Mouse (Mus musculus): ENCODE results near the gene Pea15a. TPM values are rescaled to one million over a fixed set of nuclear protein-coding genes. Genes with fewer than 3 reads are reported as not detected.
A peak's percentile ranks its signal among the peaks of the same experiment; 100 is the strongest.
"Not testable (repeated sequence)": the region's sequence is repeated elsewhere in the genome, so short reads cannot be mapped to it uniquely, and the experiment has no call there.

The Pea15a gene
- polyA plus RNA-seq (2012; fragmentation: generic; extraction: Trizol), result 125 TPM
- long read RNA-seq, experiment 1, transcript Pea15a-202 (4 exons, 2,435 nt), result minor isoform, 5 of 216 reads
- long read RNA-seq, experiment 1, transcript Pea15a-201 (4 exons, 2,501 nt), result major isoform, 182 of 216 reads
- long read RNA-seq, experiment 1, partial matches to known transcripts, result 2 of 216 reads
- long read RNA-seq, experiment 1, other reads (novel, unspliced or antisense), result 27 of 216 reads
- long read RNA-seq, experiment 2, transcript Pea15a-201 (4 exons, 2,501 nt), result major isoform, 776 of 890 reads
- long read RNA-seq, experiment 2, transcript Pea15a-203 (2 exons, 980 nt), result minor isoform, 34 of 890 reads
- long read RNA-seq, experiment 2, partial matches to known transcripts, result 15 of 890 reads
- long read RNA-seq, experiment 2, other reads (novel, unspliced or antisense), result 61 of 890 reads

DNA sequence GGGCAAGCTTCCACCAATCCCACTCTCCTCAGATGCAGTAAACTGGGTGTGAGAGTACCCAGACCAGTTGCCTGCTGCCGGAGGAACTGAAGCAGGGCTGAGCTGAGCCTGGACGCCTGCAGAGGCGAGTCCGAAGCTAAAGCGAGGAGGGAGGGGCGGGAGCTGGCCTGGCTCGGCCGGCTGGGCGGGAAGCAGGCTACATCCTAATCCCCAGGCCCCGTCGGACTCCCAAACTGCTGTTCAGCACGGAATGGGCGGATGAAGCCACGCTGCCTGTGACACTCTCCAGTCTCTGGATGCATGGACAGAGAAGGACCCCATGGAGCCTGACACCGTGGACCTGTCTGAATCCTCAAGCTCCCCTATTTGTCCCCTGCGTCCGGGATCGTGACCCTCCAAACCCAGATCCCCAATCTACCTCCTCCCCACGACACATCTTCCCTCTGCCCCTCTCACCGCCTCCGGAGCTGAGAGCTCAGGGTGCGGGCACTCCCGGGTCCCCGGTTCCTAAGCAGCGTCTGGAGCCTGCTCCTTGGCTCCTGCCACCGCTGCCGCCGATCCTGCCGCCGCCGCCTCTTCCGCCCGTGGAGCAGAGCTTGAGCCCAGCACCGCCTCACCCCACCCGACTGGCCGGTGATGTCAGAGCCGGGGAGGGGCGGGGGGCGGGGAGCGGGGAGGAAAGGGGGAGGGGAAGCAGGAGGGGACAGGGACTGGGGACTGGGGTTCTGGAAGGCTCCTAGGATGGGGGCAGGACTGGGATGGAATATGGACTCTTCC, at the start of gene Pea15a:
Gene Pea15a (minus strand): TSS at position 664 of the 777 bp plus-strand sequence.
- H3K4me3 ChIP-seq (ENCODE audit: insufficient read depth, poor library complexity, severe bottlenecking), result peak within 1 kb of the TSS; percentile 80
- no peaks in the 10 kb centered on the region for H3K27me3 ChIP-seq (ENCODE audit: control insufficient read depth, insufficient read depth, insufficient read length)
- peaks cover 14% of the 10 kb centered on the region for H3K79me3 ChIP-seq (ENCODE audit: low read depth)
- H3K79me2 ChIP-seq (ENCODE audit: control insufficient read depth, insufficient read depth), result peaks cover 52% of the 10 kb centered on the region
- no peaks in the 10 kb centered on the region for H3K36me3 ChIP-seq (ENCODE audit: control insufficient read depth, insufficient read depth)
- peak within 1 kb of the TSS; percentile 82 for H3ac ChIP-seq (ENCODE audit: control insufficient read depth, insufficient read length, low read depth)
- TF ChIP-seq MYOG (IDR thresholded peaks at IDR 0.05; ENCODE audit: control insufficient read depth, extremely low read depth, insufficient read length), result no peak
- TF ChIP-seq FOSL1 (IDR thresholded peaks at IDR 0.05; ENCODE audit: insufficient read depth, low read length, poor library complexity, severe bottlenecking), result no peak
- no peak for TF ChIP-seq CTCF (IDR thresholded peaks at IDR 0.05; ENCODE audit: control insufficient read depth, insufficient read depth, insufficient read length)
- no peak for TF ChIP-seq USF1 (IDR thresholded peaks at IDR 0.05; ENCODE audit: low read depth)
- TF ChIP-seq MYOD1 (IDR thresholded peaks at IDR 0.05; ENCODE audit: control insufficient read depth, insufficient read length, low read depth), result no peak
- no peak for TF ChIP-seq MAX (IDR thresholded peaks at IDR 0.05)
- TF ChIP-seq CEBPB (IDR thresholded peaks at IDR 0.05; ENCODE audit: low read depth), result no peak

DNA sequence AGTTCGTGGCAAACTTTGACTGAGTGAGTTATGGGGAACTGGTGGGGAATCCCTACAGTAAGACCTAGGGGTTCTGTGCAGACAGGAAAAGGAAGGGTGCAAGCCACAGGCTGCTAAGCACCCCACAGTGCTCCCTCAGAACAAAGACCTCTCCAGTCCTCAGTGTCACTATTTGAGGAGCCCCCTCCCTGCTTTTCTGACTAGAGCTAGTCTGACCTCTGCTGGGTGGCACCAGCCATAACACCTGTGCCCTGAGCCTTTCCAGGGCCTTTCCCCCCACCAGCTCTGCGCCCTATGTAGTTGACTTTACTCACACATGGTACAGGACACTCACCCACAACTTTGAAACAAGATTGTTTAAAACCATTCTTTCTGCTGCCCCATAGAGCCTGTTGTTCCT, 41.1 kb upstream of the Pea15a start:
- Histone ChIP-seq H3K27me3 (ENCODE audit: control insufficient read depth, insufficient read depth, insufficient read length) (no peaks in the 10 kb centered on the region), H3K79me3 (ENCODE audit: low read depth) (no peaks in the 10 kb centered on the region), H3K36me3 (ENCODE audit: control insufficient read depth, insufficient read depth) (no peaks in the 10 kb centered on the region), H3K79me2 (ENCODE audit: control insufficient read depth, insufficient read depth) (no peaks in the 10 kb centered on the region), H3K4me3 (ENCODE audit: insufficient read depth, poor library complexity, severe bottlenecking) (no peak overlapping the region), H3ac (ENCODE audit: control insufficient read depth, insufficient read length, low read depth) (no peak overlapping the region)
- TF ChIP-seq MYOG (IDR thresholded peaks at IDR 0.05; ENCODE audit: control insufficient read depth, extremely low read depth, insufficient read length) (no peak), MAX (IDR thresholded peaks at IDR 0.05) (no peak), USF1 (IDR thresholded peaks at IDR 0.05; ENCODE audit: low read depth) (no peak), CTCF (IDR thresholded peaks at IDR 0.05; ENCODE audit: control insufficient read depth, insufficient read depth, insufficient read length) (peak; percentile 33)

- no peak for TF ChIP-seq MYOG (IDR thresholded peaks at IDR 0.05; ENCODE audit: control insufficient read depth, extremely low read depth, insufficient read length)
- no peak for TF ChIP-seq CEBPB (IDR thresholded peaks at IDR 0.05; ENCODE audit: low read depth)
- TF ChIP-seq MYOD1 (IDR thresholded peaks at IDR 0.05; ENCODE audit: control insufficient read depth, insufficient read length, low read depth), result no peak
- TF ChIP-seq FOSL1 (IDR thresholded peaks at IDR 0.05; ENCODE audit: insufficient read depth, low read length, poor library complexity, severe bottlenecking), result no peak
- TF ChIP-seq USF1 (IDR thresholded peaks at IDR 0.05; ENCODE audit: low read depth), result no peak
- TF ChIP-seq MAX (IDR thresholded peaks at IDR 0.05), result no peak
- no peak for TF ChIP-seq CTCF (IDR thresholded peaks at IDR 0.05; ENCODE audit: control insufficient read depth, insufficient read depth, insufficient read length)
- Histone ChIP-seq H3ac (ENCODE audit: control insufficient read depth, insufficient read length, low read depth) (no peak overlapping the region), H3K27me3 (ENCODE audit: control insufficient read depth, insufficient read depth, insufficient read length) (no peaks in the 10 kb centered on the region), H3K79me3 (ENCODE audit: low read depth) (no peaks in the 10 kb centered on the region), H3K4me3 (ENCODE audit: insufficient read depth, poor library complexity, severe bottlenecking) (no peak overlapping the region), H3K79me2 (ENCODE audit: control insufficient read depth, insufficient read depth) (no peaks in the 10 kb centered on the region), H3K36me3 (ENCODE audit: control insufficient read depth, insufficient read depth) (no peaks in the 10 kb centered on the region)
Measured at GRCm38 (mm10) chr1:172247216-172247615, 40.6 kb upstream of the Pea15a start.

DNA sequence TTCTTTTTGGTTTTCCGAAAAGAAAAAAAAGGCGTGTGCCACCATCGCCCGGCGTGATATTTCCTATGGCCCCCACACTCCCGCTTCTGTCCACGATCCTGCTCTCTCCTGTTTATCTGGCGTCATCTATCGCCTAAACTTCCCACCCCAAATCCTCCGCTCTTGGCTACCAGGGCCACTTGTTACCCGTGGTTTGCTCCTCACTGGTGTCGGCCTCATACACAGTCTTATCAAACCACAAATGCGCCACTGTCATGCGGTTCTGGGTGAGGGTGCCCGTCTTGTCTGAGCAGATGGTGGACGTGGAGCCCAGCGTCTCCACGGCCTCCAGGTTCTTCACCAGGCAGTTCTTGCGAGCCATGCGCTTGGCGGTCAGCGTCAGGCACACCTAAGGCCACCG, 38.0 kb upstream of the Pea15a start:
- not testable (repeated sequence) for H3K4me3 ChIP-seq (ENCODE audit: insufficient read depth, poor library complexity, severe bottlenecking)

DNA sequence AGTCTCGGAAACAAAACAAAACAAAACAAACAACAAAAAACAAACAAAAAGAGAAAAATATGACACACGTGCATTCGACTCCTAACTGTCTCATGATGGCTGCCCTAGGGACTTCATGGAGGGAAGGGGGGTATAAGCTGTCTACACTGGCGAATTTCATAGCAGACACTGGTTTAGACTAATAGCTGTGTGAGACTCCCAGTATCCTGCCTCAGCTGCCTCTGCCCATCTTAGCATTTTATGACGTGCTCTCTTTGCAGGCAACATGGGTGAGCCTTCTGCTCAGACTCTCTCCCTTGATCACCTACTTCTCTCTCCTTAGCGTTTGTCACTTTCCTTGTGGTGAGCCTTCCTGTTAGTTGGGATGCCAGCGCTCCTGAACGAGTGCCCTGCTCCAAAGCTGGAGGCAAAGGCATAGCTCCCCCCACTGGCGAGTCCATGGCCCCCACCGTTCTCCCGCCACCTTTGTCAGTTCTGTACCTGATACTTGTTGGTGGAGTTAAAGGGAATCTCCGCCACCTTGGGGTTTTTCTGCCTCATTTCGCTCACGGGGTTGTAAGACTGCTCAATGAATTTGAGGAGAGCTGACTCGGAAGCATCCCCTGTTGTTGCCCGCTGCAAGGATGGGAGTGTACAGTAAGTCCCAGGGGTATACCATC, 37.1 kb upstream of the Pea15a start:
- Histone ChIP-seq H3K36me3 (ENCODE audit: control insufficient read depth, insufficient read depth) (no peaks in the 10 kb centered on the region), H3K27me3 (ENCODE audit: control insufficient read depth, insufficient read depth, insufficient read length) (no peaks in the 10 kb centered on the region), H3K4me3 (ENCODE audit: insufficient read depth, poor library complexity, severe bottlenecking) (no peak overlapping the region), H3ac (ENCODE audit: control insufficient read depth, insufficient read length, low read depth) (no peak overlapping the region), H3K79me3 (ENCODE audit: low read depth) (no peaks in the 10 kb centered on the region), H3K79me2 (ENCODE audit: control insufficient read depth, insufficient read depth) (no peaks in the 10 kb centered on the region)
- TF ChIP-seq MYOD1 (IDR thresholded peaks at IDR 0.05; ENCODE audit: control insufficient read depth, insufficient read length, low read depth), result peak; percentile 43
- no peak for TF ChIP-seq MAX (IDR thresholded peaks at IDR 0.05)

More for the DNA sequence above, 38.0 kb upstream of the Pea15a start:
- H3K36me3 ChIP-seq (ENCODE audit: control insufficient read depth, insufficient read depth); H3K79me3 ChIP-seq (ENCODE audit: low read depth); H3K27me3 ChIP-seq (ENCODE audit: control insufficient read depth, insufficient read depth, insufficient read length); H3ac ChIP-seq (ENCODE audit: control insufficient read depth, insufficient read length, low read depth); H3K79me2 ChIP-seq (ENCODE audit: control insufficient read depth, insufficient read depth): not testable (repeated sequence)

- H3K79me3 ChIP-seq (ENCODE audit: low read depth), result no peaks in the 10 kb centered on the region
- TF ChIP-seq FOSL1 (IDR thresholded peaks at IDR 0.05; ENCODE audit: insufficient read depth, low read length, poor library complexity, severe bottlenecking) (peak; percentile 5), USF1 (IDR thresholded peaks at IDR 0.05; ENCODE audit: low read depth) (no peak)
- H3K4me3 ChIP-seq (ENCODE audit: insufficient read depth, poor library complexity, severe bottlenecking), result no peak overlapping the region
- no peak overlapping the region for H3ac ChIP-seq (ENCODE audit: control insufficient read depth, insufficient read length, low read depth)
- no peaks in the 10 kb centered on the region for H3K27me3 ChIP-seq (ENCODE audit: control insufficient read depth, insufficient read depth, insufficient read length)
- H3K79me2 ChIP-seq (ENCODE audit: control insufficient read depth, insufficient read depth), result no peaks in the 10 kb centered on the region
- no peaks in the 10 kb centered on the region for H3K36me3 ChIP-seq (ENCODE audit: control insufficient read depth, insufficient read depth)
Measured at GRCm38 (mm10) chr1:172242401-172242800, 35.8 kb upstream of the Pea15a start.

Measured in C2C12 (cell line).